Mouse (Mus musculus): ENCODE results near the gene Tmem19. TPM values are rescaled to one million over a fixed set of nuclear protein-coding genes. Genes with fewer than 3 reads are reported as not detected.

Tmem19 gene
- 30.5 and 36.0 TPM in 2 replicates for total RNA-seq (2014; rRNA removed)
- polyA plus RNA-seq (2015; fragmentation: Nextera tagmentation; extraction: Ambion mirVana) = 29.1 and 38.8 TPM in 2 replicates

DNA sequence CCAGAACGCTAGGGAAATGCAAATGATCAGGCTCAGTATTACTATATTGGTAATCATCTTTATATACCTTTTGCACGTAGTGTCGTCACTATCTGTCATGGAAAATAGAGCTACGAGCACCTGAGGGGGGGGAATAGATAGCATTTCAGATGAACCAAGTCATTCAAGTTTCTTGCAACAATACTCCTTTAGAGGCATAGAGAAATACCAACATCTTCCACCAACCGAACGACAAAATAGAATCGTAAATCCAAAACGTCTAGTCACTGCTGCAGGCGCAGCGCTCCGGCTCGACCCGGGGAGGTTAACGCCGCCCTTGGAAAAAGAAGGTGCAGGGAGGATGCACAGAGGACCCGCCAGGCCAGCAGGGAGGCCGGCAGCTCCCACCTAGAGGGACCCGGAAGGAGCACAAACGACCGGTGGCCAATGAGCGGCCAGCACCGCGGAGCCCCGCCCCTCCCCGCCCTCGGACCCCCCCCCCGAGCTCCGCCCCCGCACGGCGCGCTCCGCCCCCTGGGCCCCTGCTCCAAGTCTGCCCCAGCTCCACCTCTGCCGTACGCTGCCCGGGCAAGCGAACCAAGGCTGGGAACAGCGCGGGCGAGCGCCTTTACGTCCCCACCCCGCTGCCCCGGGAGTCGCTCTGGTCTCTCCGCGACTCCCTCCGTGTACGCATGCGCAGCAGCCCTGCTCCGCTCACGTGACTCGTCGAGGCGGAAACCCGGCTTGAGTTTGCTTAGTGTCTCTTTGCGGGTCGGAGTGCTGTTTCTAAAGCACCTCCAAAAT is at the start of gene Tmem19:
Tmem19 (minus strand) TSS at position 662 of the 783 bp plus-strand sequence.
- TF ChIP-seq CTCF (IDR thresholded peaks at IDR 0.05; ENCODE audit: low read depth) = peak; percentile 37; the same call in 1 of the 2 replicates
- Histone ChIP-seq H3K36me3 (ENCODE audit: insufficient read depth) (no peaks in the 10 kb centered on the region; the same call in 1 of the 2 replicates), H3K9me3 (ENCODE audit: low read length) (no peaks in the 10 kb centered on the region), H3K4me2 (ENCODE audit: low read depth) (peak within 1 kb of the TSS; percentile 66), H3K27ac (ENCODE audit: low read depth, low read length) (peak within 1 kb of the TSS; percentile 97), H3K9ac (peak within 1 kb of the TSS; percentile 73), H3K4me3 (ENCODE audit: low read depth, low read length) (peak within 1 kb of the TSS; percentile 71), H3K27me3 (ENCODE audit: insufficient read depth, low read length) (no peaks in the 10 kb centered on the region), H3K4me1 (ENCODE audit: insufficient read depth) (peaks cover 12% of the 10 kb centered on the region)
- ATAC-seq (peak; percentile 98), DNase-seq (peak; percentile 97)
- WGBS = under 1% methylated on average over 51 of the region's 58 CpGs

DNA sequence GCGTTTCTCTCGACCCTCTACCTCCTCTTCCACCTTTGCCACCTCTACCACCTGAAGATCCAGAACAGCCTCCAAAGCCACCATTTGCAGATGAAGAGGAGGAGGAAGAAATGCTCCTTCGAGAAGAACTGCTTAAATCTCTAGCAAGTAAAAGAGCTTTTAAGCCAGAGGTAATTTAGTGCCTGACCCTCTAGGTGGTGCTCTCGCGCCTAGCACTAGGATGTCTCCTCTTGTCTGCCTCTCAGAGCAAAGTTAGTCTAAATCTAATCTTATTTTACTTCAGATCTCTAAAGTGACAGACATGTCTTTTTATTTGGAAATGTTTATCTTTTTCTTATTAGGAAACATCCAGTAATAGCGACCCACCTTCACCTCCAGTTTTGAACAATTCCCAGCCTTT is 44.1 kb upstream of the Tmem19 start:
- TF ChIP-seq CTCF (IDR thresholded peaks at IDR 0.05; ENCODE audit: low read depth) = peak; percentile 84
- peaks cover 47% of the 10 kb centered on the region for H3K36me3 ChIP-seq (ENCODE audit: insufficient read depth)
- WGBS = 61% methylated on average over 6 of the region's 6 CpGs
- ATAC-seq (peak; percentile 53; the same call in 1 of the 2 replicates), DNase-seq (peak; percentile 83)
- no peaks in the 10 kb centered on the region for H3K27me3 ChIP-seq (ENCODE audit: insufficient read depth, low read length)
- H3K27ac ChIP-seq (ENCODE audit: low read depth, low read length) = no peak overlapping the region
- no peaks in the 10 kb centered on the region for H3K9me3 ChIP-seq (ENCODE audit: low read length)
- no peaks in the 10 kb centered on the region for H3K4me1 ChIP-seq (ENCODE audit: insufficient read depth)
- no peak overlapping the region for H3K9ac ChIP-seq
- H3K4me3 ChIP-seq (ENCODE audit: low read depth, low read length) = no peak overlapping the region
- no peak overlapping the region for H3K4me2 ChIP-seq (ENCODE audit: low read depth)

DNA sequence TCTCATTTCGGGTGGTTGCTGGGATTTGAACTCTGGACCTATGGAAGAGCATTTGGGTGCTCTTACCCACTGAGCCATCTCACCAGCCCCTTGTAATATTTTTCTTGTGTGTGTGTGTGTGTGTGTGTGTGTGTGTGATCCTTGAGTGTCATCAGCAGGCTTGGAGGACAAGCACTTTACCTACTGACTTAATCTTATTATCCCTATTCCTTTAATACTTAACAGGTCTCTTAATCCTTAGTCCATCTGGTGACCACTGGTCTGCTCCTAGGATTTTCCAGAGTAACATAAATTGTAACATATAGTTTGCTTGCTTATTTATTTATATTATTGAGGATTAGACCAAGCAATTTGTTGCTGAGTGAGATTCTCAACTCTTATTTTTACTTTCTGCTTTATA is 29.6 kb upstream of the Tmem19 start:
- Histone ChIP-seq H3K4me2 (ENCODE audit: low read depth) (no peak overlapping the region), H3K36me3 (ENCODE audit: insufficient read depth) (peaks cover 12% of the 10 kb centered on the region), H3K4me3 (ENCODE audit: low read depth, low read length) (no peak overlapping the region), H3K9me3 (ENCODE audit: low read length) (no peaks in the 10 kb centered on the region), H3K27ac (ENCODE audit: low read depth, low read length) (no peak overlapping the region), H3K27me3 (ENCODE audit: insufficient read depth, low read length) (no peaks in the 10 kb centered on the region), H3K4me1 (ENCODE audit: insufficient read depth) (peaks cover 9% of the 10 kb centered on the region), H3K9ac (no peak overlapping the region)
- TF ChIP-seq CTCF (IDR thresholded peaks at IDR 0.05; ENCODE audit: low read depth) = no peak
- 97% methylated on average over 1 of the region's 1 CpGs for WGBS
- ATAC-seq (no peak), DNase-seq (no peak)

DNA sequence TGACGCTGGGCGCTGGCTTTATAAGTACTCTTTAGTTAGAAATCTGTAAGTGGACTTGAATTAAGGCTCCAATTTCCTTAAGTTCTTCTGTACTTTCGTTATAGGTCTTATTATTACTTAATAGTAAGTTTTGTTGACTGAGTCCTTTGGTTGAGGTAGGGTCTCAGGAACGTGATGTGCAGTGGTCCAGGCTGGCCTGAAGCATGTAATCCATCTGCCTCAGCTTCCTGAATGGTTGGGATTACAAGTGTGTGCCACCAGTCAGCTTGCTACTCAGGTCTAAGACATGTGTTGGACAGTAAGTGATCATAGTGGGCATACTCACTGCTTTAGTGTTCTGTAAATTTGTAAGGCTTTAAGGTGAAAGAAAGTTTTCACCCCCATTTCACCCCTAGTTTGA is 28.8 kb upstream of the Tmem19 start:
- Histone ChIP-seq H3K9ac (no peak overlapping the region), H3K27ac (ENCODE audit: low read depth, low read length) (no peak overlapping the region), H3K27me3 (ENCODE audit: insufficient read depth, low read length) (no peaks in the 10 kb centered on the region), H3K4me2 (ENCODE audit: low read depth) (no peak overlapping the region), H3K4me1 (ENCODE audit: insufficient read depth) (peaks cover 17% of the 10 kb centered on the region), H3K4me3 (ENCODE audit: low read depth, low read length) (no peak overlapping the region), H3K36me3 (ENCODE audit: insufficient read depth) (peaks cover 12% of the 10 kb centered on the region), H3K9me3 (ENCODE audit: low read length) (no peaks in the 10 kb centered on the region)
- ATAC-seq = no peak
- 91% methylated on average over 4 of the region's 4 CpGs for WGBS
- TF ChIP-seq CTCF (IDR thresholded peaks at IDR 0.05; ENCODE audit: low read depth) = no peak
- DNase-seq = no peak

DNA sequence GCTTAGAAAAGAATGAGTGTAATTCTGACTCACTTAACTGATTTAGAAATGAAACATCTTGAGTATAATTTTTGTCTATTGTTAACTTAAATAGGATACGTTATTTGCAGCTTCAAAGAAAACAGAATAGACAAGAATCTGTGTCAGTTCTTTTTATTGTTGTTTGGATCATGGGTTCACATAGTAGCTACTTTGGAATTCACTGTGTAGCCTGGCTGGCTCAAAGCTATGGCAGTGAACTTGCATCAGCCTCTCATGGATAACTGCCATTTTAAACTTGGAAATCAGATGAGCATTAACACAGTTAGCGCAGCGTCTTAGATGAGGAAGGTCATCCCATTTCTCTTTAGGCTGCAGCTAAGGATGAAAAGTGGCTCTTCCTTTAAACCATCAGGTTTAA is 25.6 kb upstream of the Tmem19 start:
- ATAC-seq (no peak), DNase-seq (no peak)
- no peak overlapping the region for H3K4me3 ChIP-seq (ENCODE audit: low read depth, low read length)

DNA sequence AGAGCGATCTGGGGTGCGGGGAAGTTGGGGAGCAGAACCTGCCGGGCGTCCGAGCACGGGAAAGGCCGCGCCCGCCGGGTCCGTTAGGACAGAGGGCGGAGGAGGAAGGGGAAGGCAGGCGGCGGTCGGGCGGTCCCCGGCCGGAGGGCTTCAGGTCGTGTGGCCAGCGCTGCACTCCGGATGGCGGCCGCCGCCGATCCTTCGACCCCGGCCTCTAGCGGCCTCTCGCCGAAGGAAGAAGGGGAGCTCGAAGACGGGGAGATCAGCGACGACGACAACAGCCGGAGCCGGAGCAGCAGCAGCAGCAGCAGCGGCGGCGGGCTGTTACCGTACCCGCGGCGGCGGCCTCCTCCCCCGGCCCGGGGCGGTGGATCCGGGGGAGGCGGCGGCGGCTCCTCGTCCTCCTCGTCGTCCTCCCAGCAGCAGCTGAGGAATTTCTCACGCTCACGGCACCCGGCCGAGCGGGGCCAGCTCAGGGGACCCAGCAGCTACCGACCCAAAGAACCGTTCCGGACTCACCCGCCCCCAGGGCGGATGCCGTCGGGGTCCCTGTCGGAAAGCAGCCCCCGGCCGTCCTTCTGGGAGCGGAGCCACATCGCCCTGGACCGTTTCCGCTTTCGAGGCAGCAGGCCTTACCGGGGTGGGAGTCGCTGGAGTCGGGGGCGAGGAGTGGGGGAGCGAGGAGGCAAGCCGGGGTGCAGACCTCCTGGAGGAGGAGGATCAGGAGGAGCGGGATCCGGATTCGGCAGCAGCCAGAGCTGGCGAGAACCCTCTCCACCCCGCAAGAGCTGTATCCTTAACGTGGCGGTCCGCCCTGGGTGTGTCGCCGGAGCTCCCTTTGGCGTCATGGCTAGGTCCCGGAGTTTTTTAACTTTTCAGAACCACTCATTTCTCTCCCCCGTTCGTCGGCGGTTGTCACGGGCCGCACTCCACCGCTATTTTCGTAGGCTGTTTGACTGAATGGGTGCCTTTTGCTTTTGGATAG is 23.0 kb upstream of the Tmem19 start:
- Histone ChIP-seq H3K4me1 (ENCODE audit: insufficient read depth) (peaks cover 32% of the 10 kb centered on the region), H3K4me2 (ENCODE audit: low read depth) (peak overlapping the region; percentile 64), H3K9me3 (ENCODE audit: low read length) (no peaks in the 10 kb centered on the region), H3K36me3 (ENCODE audit: insufficient read depth) (peaks cover 4% of the 10 kb centered on the region; the same call in 1 of the 2 replicates), H3K27ac (ENCODE audit: low read depth, low read length) (peak overlapping the region; percentile 98), H3K27me3 (ENCODE audit: insufficient read depth, low read length) (no peaks in the 10 kb centered on the region), H3K9ac (peak overlapping the region; percentile 90), H3K4me3 (ENCODE audit: low read depth, low read length) (peak overlapping the region; percentile 65)
- WGBS = under 1% methylated on average over 80 of the region's 101 CpGs
- ATAC-seq = peak; percentile 12
- no peak for TF ChIP-seq CTCF (IDR thresholded peaks at IDR 0.05; ENCODE audit: low read depth)
- peak; percentile 56 for DNase-seq

More for the DNA sequence above, 25.6 kb upstream of the Tmem19 start:
- Histone ChIP-seq H3K4me2 (ENCODE audit: low read depth) (0 out of 2 replicates have a peak overlapping the region, but pooled peaks have one; percentile 8), H3K4me1 (ENCODE audit: insufficient read depth) (peaks cover 24% of the 10 kb centered on the region), H3K27me3 (ENCODE audit: insufficient read depth, low read length) (no peaks in the 10 kb centered on the region), H3K9me3 (ENCODE audit: low read length) (no peaks in the 10 kb centered on the region), H3K9ac (no peak overlapping the region), H3K36me3 (ENCODE audit: insufficient read depth) (peaks cover 12% of the 10 kb centered on the region), H3K27ac (ENCODE audit: low read depth, low read length) (no peak overlapping the region)
- TF ChIP-seq CTCF (IDR thresholded peaks at IDR 0.05; ENCODE audit: low read depth) = no peak
- WGBS = 61% methylated on average over 3 of the region's 3 CpGs

All from forebrain, postnatal 0 days (tissue).